Mouse (Mus musculus): ENCODE measurements at regions not wholly inside any gene's neighbourhood (a gene's known extent, or its start where the extent isn't known, plus 50 kb on each side); places are given as distances from the start of the nearest gene placed in this dataset.
A peak's percentile ranks its signal among the peaks of the same experiment; 100 is the strongest.

DNA sequence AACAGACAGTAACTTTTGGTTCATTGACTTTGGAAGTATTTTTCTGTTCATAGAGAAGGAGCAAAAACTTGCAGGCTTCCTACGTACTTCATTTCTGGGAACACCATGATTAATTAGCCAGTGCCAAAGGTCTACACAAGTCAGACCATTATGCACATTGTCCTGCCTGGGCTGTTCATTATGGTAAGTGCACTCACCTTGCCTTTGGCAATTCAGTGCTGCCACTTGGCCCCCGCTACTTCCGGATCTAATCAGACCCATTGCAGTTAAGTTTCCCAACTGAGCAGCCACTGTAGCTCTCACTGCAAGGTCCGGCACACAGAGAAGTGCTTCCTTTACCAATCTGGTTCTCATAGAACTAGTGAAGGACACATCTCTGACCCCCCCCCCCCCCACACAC, 215.8 kb upstream of the Tank start:
- DNase-seq (ENCODE audit: extremely low spot score in 1 of 2, low spot score in 1 of 2): no peak

DNA sequence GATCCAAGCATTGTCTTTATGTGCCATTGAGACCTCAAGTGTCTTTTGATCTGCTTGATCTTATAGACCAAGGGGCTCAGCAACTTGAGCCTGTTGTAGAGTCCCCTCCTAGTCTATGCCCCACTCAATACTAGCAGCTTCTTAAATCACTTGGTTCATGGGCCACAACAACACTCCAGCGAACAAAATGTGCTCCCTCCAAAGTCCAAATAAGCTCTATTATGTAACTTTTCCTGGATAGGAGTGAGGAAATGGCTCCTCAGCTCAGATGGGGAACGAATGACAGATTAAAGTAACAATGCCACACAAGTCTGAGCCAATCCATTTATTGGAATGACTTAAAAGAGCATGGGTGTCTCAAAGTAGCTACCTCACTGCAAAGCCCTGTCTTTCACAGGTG, 217.0 kb upstream of the Tank start:
- no peak for DNase-seq (ENCODE audit: extremely low spot score in 1 of 2, low spot score in 1 of 2)

DNA sequence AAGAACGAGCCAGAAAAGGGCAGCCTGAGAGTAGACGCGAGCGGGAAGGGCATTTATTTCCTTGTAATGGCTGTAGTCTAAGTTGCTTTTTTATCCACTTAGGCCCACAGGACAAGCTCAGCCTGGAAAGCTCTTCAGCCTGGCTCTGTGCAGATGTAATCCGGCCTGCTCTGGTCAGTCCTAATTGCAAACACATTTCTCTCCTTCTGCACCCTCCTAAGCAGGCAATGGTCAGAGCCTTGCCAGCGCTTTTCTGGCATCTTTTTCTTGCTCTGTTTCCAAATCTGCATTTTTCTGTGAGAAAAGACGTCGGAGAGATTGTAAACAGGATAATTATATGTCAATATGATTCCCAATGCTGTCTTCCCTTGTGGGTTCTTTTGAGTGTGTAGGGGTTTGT, 224.3 kb upstream of the Tank start:
- DNase-seq (ENCODE audit: extremely low spot score in 1 of 2, low spot score in 1 of 2): no peak

DNA sequence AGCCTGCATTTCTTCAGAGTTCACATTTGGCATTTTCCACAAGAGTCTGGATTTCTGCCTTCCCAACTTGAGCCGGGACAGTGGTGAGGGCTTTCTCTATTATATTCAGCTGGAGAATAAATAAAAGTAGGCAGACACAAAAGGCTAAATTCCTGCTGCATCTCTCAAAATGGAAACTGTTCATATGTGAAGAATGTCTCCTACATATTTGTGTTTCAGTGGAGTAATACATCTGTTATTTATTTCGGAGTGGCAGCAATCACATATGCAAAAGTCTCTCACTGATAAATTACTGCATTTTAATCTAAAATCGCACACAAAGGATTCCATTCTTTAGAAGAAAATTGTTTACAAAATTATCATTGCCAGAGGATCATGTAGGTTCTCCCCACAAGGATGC, 230.9 kb upstream of the Tank start:
- DNase-seq (ENCODE audit: extremely low spot score in 1 of 2, low spot score in 1 of 2): no peak

DNA sequence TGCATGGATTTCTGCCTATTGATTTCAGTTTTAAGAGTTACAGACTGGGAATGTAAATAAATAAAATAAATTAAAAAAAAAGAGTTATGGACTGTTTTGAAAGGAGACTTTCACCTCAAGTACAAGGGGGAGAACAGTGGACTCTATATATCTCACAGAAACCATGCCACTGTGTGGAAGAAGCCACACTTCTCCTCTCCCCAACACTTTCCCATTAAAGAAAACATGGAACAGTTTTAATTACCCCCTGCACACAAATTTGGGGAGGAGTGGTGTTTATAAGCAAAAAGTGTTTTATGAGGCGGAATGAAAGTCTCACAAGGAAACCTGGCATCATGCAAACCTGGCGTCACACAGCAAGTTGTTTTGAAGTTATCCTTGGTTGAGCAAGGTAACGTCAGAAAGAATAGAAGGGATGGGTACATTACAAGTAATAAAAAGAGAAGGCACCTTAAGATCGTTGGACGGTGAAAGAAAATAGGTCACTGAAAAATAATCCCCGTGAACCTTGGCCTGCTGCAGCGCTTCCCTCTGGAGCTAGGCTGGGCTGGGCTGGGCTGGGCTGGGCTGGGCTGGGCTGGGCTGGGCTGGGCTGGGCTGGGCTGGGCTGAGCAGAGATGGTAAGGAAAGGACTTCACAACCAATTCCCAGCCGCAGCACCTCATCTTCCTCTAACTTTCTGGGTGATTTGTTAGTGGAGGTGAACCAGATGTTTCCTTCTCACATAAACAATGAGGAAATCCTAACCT, 232.2 kb upstream of the Tank start:
- DNase-seq (ENCODE audit: extremely low spot score in 1 of 2, low spot score in 1 of 2): no peak

DNA sequence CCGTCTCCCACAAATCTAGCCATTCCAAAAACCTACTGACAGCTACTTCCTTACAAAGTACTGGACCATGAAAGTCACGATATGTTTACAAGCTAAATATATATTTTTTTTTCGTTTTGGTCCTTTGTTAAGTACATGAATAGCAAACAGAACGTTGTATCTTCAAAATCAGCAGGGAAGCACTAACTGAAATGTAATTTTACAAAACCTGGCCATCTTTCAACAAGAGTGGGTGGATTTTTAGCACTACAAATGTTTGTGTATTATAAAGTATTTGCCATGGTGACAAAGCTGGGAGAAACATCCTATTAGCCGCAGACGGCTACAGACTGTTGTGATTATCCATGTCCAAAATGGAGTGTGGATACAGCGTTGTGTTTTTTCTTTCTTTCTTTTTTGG, 233.1 kb upstream of the Tank start:
- DNase-seq (ENCODE audit: extremely low spot score in 1 of 2, low spot score in 1 of 2): no peak

DNA sequence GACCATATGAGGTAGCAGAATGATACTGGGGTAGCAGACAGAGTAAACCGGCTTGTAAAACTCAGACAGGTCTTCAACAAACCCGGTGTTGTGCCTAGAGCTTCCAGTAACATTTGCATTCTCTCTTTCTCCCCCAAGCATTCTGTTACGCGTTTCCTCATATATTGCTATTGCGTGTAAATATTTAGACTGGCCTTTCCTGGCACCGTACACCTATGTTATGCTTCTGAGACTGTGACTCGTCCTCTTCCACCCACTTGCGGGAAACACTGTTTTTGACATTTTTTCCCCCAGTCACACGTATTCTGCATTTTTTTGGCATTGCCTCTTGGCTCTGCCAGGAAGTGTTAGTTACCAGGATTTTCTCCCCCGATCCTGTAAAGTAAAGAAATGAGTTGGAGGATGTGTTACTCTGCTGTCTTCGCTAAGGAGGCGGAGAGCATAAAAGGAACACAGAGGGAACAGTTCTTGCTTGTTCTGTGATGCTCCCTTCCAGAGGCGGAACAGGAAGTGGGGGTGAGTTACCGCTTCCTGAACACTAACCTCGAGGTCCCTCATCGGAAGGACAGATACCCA, 233.7 kb upstream of the Tank start:
- DNase-seq (ENCODE audit: extremely low spot score in 1 of 2, low spot score in 1 of 2): peak; percentile 8 to 16

DNA sequence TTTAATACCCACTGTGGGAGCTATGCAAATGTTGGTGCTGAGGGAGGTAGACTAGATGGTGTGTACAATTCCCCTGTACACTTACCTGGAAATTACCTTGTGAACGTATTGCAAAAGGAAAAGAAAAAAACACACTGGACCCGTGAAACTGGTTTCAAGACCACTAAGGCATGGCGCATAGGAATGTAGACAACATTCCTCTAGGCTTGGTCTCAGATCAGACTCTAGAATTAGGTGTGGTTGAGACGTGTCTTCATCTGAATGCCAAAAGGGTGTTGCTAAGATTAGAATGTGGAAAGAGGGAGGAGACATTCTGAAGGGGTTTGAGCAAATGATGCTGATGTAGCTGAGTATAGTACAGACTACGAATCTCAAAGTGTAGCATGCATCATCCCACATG, 237.1 kb upstream of the Tank start:
- DNase-seq (ENCODE audit: extremely low spot score in 1 of 2, low spot score in 1 of 2): no peak

DNA sequence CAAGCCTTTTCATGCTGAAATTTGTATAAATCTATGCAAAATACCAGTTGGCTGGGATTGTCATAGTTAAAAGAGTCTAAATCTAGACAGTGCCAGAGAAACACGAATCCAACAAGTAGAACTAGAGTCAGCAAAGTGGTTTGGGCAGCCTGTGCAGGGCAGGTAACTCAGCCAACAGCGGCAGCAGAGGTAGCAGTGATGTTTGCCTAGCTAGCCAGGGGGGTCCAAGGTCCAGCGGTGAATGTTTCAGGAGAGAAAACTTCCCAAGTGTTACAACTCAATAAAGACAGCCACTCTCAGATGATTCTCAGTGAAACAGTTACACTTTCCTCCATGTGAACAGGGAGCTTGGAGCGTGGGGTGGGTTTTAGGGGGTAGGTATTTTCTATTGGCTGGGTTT, 259.2 kb upstream of the Tank start:
- DNase-seq (ENCODE audit: extremely low spot score in 1 of 2, low spot score in 1 of 2): no peak

DNA sequence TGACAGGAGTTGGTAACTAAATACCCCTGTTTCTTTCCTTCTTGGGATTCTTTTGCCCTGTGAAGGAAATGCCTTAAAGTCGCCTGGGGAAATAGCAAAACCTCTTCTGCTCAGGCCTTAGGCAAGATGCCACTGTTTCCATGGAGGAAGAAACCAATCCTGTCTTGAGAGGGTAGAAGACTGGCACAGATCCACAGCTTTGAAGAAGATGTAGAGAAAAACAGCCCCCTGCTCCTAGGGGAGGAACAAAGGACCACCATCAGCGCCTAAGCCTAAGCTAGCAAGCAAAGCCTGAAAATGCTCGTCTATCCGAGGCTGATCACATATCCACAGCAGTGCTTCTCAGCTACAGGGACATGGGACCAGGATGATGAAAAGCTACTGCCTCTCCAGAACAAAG, 268.0 kb upstream of the Tank start:
- DNase-seq (ENCODE audit: extremely low spot score in 1 of 2, low spot score in 1 of 2): no peak

DNA sequence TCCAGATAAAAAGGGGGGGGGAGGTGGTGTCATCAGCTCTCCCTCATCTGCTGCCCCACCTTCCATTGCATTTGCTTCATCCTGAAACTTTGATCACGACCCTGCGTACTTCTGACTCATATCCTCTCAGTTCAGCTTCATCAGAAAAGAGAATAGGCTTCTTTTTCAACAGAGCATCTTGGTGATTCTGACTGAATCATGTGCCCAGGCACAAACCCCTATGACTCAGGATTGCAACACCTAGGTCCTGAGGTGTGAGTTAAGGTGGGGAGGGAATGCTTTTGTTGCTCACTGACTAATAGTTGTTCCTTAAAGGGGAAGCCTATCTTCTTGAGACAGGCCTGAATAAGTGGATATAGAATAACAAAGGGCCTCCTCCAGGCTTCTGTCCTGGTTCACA, 269.2 kb upstream of the Tank start:
- no peak for DNase-seq (ENCODE audit: extremely low spot score in 1 of 2, low spot score in 1 of 2)

DNA sequence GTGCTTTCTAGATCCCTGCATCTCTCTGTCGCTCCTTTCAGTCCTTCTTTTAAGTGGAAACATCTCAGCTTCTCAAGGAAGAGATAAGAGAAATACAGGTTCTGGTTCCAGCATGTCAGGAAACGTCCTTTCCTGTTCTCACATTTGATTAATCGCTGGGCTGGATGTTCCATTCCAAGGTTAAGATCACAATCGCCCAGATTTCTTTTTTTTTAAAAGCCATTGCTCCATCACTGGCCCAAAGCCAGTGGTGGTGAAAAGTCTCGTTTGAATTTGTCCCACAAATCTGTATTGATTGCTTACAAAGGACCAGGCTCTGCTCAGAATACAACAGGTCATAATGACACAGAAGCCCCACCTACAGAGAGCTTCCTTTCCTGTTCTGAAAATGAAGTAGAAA, 281.2 kb upstream of the Tank start:
- DNase-seq (ENCODE audit: extremely low spot score in 1 of 2, low spot score in 1 of 2): no peak

DNA sequence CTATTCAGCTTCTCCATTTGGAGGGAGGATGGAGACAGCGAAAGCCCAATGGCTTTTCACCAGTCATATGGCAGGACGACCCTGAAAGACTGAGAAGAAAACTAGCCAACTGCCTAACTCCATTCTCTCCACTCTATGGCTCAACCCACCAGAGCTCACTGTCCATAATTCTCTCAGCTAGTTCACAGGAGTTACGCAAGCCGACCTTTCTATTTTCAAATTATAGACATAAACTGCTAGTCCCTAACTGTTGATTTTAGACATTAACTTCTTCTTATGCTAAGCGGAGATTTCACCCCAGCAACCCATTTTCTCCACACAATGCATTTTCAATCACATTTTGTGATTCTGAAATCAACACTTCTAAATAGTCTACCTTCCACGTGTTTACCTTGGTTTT, 281.8 kb upstream of the Tank start:
- DNase-seq (ENCODE audit: extremely low spot score in 1 of 2, low spot score in 1 of 2): no peak

DNA sequence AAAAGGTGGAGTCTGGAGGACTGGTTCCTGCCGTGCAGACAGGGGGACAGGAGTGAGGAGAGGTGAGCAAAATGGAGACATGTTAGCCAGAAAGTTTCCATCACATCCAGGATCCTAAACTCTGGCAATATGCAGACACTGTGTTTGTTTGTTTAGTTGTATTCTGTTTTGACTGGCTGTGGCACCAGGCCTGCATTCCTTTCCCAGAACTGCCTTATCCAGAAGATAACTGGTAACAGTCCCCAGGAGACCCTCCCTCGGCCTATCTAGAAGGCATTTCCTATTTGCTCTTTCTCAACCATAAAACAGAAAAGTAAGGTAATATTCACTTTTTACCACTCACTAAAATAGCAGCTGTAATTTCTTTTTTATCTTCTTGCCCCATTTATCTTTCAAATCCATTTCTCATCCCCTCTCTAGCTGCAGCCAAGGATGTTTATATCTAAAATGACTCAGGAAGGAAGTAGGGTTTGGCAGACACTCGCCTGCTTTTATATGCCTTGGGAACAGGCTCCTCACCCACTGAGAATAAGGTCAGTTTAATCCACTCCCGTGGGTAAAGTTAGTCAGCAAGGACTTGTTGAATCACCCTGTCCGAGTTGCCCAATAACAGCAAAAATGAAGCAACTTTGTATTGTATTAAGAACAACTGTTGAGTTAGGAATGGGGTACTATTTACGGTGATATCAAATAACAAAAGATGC, 283.0 kb upstream of the Tank start:
- no peak for DNase-seq (ENCODE audit: extremely low spot score in 1 of 2, low spot score in 1 of 2)

DNA sequence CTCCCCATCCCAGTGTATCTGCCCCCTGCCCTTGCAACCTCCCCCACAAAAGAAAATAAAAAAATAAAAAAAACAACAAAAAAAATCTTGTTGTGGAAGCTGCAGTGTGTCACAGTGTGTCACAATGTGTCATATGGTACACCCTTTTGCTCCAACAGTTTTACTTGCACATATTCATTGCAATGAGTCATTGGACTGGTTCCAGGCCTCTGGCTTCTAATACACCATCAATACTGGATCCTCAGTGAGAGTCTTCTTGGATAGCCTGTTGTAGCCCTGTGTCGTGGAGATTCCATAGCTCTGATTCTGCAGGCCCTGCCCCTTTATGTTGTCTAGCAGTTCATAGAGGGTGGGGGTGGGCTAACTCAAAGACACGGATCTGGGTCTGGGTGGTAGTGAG, 290.1 kb upstream of the Tank start:
- no peak for DNase-seq (ENCODE audit: extremely low spot score in 1 of 2, low spot score in 1 of 2)

DNA sequence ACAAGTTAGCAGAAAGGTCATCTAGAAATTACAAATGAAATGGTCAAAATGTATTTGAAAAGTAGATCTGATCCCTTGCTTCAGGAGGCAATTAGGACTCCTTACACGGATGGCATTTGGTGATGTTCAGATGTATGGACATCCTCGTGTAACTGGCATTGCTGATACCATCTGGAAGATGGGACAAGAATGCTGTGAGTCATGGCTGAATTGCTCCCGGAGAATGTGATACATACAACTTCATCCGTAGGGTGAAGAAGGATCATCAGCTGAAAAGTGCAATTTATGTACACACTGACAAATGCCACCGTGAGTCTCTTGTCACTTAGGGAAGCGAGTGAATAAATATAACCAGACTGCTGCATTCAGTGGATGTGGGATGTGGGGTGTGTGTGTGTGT, 293.7 kb upstream of the Tank start:
- DNase-seq (ENCODE audit: extremely low spot score in 1 of 2, low spot score in 1 of 2): no peak

DNA sequence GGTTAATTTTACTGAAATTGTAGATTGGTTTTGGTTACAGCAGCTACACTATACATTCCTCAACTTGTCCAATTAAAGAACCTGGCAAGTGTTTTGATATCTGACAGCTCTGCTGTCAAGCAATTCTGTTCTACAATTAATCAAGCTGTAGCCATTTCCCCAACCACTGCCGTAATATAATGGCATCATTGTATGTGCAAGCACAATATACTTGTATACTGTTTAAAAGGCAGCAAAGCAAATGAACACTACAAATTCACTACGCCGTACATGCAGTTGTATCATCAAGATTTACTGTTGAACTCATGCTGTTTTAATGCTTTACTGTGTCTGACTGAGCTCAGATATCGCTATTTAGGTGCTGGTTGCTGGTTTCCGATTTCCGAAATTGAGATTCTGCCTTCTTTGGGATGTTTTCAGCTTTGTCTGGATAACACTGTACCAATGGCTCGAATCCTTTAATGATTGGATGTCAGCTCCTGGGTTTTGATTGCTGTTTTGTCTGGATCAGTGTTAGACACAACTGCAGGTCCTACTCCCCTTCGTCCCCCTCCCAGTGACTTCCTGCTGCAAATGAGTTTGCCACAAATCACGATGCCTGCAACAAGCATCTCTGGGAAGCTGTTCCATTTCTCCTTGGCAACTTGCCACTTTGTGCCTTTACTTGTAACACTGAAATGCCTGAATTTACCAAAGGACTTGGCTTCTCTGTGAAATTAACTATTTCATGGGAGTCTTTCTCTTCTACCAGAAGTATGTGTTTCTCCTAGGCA, 294.4 kb upstream of the Tank start:
- peak in 1 of 2 experiments; percentile 8 for DNase-seq (ENCODE audit: extremely low spot score in 1 of 2, low spot score in 1 of 2)

DNA sequence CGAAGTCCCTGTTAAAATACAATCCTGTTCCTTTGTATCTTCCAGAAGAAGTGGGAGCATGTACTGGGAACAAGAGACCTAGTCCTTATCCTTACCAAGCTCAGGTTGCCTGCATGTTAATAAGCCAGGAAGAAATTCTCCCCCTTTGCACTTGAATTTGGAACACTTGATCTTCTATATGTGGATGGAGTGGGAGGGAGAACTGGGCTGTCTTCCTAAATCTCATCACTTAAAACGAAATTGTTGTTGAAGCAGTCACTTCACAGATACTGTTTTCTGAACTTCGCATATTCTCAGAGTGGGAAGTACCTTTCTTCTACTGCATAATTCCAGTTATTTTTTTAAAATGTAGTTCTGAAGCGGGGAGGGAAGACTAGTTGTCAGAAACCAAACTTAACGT, 305.7 kb upstream of the Tank start:
- no peak for DNase-seq (ENCODE audit: extremely low spot score in 1 of 2, low spot score in 1 of 2)

DNA sequence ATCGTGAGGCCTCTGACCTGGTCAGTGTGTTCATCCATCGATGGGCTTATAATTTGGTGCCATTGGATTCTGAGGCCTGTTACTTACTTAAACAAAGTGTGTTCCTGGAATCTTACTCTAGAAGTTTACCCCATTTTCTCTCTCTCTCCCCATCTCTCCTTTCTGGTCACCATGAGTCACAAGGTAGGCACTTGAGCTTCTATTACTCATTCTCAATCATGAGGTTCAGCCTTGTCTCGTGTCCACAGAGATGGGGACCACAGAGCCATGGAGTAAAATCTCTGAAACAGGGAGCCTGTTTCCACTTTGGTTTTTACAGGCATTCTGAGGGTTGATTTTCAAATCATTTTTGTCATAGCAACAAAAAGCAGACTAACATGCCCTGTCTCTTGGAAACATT, 304.7 kb upstream of the Rbms1 start:
- no peak for DNase-seq (ENCODE audit: extremely low spot score in 1 of 2, low spot score in 1 of 2)

DNA sequence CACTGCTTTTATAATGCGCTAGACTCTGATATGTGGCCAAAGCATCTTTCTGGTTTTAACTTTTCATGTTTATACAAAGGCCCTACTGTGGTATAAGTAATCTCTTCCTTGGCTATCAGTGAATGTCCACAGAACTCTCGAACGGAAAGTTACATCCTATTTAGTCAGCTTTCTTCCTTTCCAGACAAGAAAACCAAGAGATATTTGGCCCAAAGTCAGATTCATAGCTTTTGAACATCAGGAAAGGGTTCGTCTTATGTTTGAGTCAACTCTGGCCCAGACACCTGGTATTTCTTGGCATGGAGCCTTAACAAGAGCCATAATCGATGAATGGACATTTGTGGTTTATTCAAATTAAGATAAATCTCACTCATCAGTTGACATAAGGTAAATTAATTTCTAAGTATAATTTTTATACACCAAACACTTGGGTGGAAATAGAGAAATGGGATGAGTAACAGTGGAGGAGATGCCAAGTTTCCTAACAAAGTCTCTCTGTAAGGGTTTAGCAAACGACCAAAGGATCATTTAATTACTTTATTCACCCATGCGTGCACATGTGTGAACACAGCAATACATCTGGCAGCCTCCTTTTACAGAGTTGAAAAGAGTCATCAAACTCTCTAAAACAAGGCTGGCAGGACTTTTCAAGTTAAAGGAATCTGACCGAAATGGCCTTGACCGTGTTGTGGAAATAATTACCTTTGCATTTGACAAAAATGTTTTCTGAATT, 287.2 kb upstream of the Rbms1 start:
- no peak for DNase-seq (ENCODE audit: extremely low spot score in 1 of 2, low spot score in 1 of 2)

DNA sequence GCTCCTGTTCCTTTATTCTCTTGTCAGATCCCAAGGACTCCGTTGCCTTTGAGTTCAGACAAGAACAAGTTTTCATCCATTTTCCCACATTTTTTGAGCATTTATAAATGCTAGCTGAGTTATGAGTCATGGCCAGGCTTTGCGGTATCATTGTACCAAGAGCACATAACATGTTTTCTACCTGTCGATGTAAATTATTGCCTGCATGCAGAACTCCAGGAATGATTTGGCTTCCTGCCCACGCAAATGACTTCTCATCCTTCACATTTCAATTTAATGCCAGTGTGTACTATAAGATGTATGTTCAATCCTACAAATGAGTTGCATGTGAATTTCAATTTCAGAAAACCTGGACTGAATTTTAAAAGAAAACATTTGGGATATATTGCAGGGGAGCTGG, 285.0 kb upstream of the Rbms1 start:
- DNase-seq (ENCODE audit: extremely low spot score in 1 of 2, low spot score in 1 of 2): no peak

Measured in layer of hippocampus, postnatal 25 days (tissue).